Mouse (Mus musculus) olfactory bulb, adult 2 months (tissue): ENCODE results near the gene Myh3. TPM values are rescaled to one million over a fixed set of nuclear protein-coding genes. Genes with fewer than 3 reads are reported as not detected.
A peak's percentile ranks its signal among the peaks of the same experiment; 100 is the strongest.

Source experiments
- H3K27ac ChIP-seq: fragments of 200-500 bp; 2 replicates; pipeline ENCODE4 v1.5.1; 2012; ENCODE audit warnings: low read depth, low read length; ENCODE audit not compliant: insufficient read depth
- H3K4me1 ChIP-seq: fragments of 200-500 bp; 2 replicates; pipeline ENCODE4 v1.6.1; 2012; ENCODE audit warnings: low read length; ENCODE audit not compliant: control insufficient read depth, insufficient read depth
- H3K4me3 ChIP-seq: fragments of 200-500 bp; 2 replicates; pipeline ENCODE4 v1.5.1; 2012; ENCODE audit warnings: mild to moderate bottlenecking, low read depth, low read length, moderate library complexity; ENCODE audit not compliant: insufficient read depth
- CTCF ChIP-seq: fragments of 200-500 bp; IDR thresholded peaks from 2 replicates; pipeline ENCODE4 v1.5.1; 2012; ENCODE audit warnings: low read depth, mild to moderate bottlenecking, low read length, moderate library complexity; ENCODE audit not compliant: insufficient read depth
- POLR2A ChIP-seq: fragments of 200-500 bp; IDR thresholded peaks from 2 replicates; pipeline ENCODE4 v1.6.1; 2012; ENCODE audit warnings: mild to moderate bottlenecking, low read depth, low read length, moderate library complexity; ENCODE audit not compliant: insufficient read depth
- WGBS: fragments of 180-500 bp; shearing (Covaris S2); methylation state at CpG from one replicate; pipeline ENCODE4 v1.1.7; 2018; 5-methylcytosine and 5-hydroxymethylcytosine counted together
- polyA plus RNA-seq: library from polyadenylated mRNA; stranded (reverse); fragments of >200 nt; gene quantifications from 2 replicates; pipeline ENCODE4 v1.2.4, GENCODE M21; 2012; ENCODE audit warnings: low replicate concordance; ENCODE audit not compliant: missing spikeins, insufficient read depth, insufficient read length

The Myh3 gene
- polyA plus RNA-seq, 1 experiment = not detected

- TF ChIP-seq CTCF = no peak
- TF ChIP-seq POLR2A = no peak
- Histone ChIP-seq H3K27ac (no peak overlapping the region), H3K4me1 (no peaks in the 10 kb centered on the region), H3K4me3 (no peak overlapping the region)
- 84% methylated on average over 29 of the region's 29 CpGs for WGBS
These were observed 16.4 kb downstream of the Myh3 start for GRCm38 (mm10) chr11:67094470-67094869.

- 94% methylated on average over 10 of the region's 10 CpGs for WGBS
- no peaks in the 10 kb centered on the region for H3K4me1 ChIP-seq
- no peak for TF ChIP-seq POLR2A
- no peak for TF ChIP-seq CTCF
- no peak overlapping the region for H3K27ac ChIP-seq
- H3K4me3 ChIP-seq = no peak overlapping the region
These were observed 19.6 kb downstream of the Myh3 start for GRCm38 (mm10) chr11:67097709-67098108.

GRCm38 (mm10) chr11:67098427-67098826, 20.3 kb downstream of the Myh3 start:
- whole genome bisulfite sequencing = 83% methylated on average over 11 of the region's 11 CpGs
- TF ChIP-seq CTCF (no peak), POLR2A (no peak)
- Histone ChIP-seq H3K4me1 (no peaks in the 10 kb centered on the region), H3K4me3 (no peak overlapping the region), H3K27ac (no peak overlapping the region)

- Histone ChIP-seq H3K4me3 (no peak overlapping the region), H3K4me1 (no peaks in the 10 kb centered on the region), H3K27ac (no peak overlapping the region)
- TF ChIP-seq CTCF = no peak
- 95% methylated on average over 16 of the region's 16 CpGs for WGBS
These were observed 21.1 kb downstream of the Myh3 start for GRCm38 (mm10) chr11:67099241-67099640.

GRCm38 (mm10) chr11:67100169-67100568, 22.1 kb downstream of the Myh3 start:
- Histone ChIP-seq H3K4me1 (no peaks in the 10 kb centered on the region), H3K27ac (no peak overlapping the region), H3K4me3 (no peak overlapping the region)
- TF ChIP-seq POLR2A = no peak
- no peak for TF ChIP-seq CTCF
- 30% methylated on average over 6 of the region's 6 CpGs for WGBS

- WGBS = 24% methylated on average over 8 of the region's 8 CpGs
- Histone ChIP-seq H3K4me1 (no peaks in the 10 kb centered on the region), H3K4me3 (no peak overlapping the region), H3K27ac (no peak overlapping the region)
- TF ChIP-seq POLR2A (no peak), CTCF (peak; percentile 5; the same call in 1 of the 2 replicates)
These were observed 23.6 kb downstream of the Myh3 start for GRCm38 (mm10) chr11:67101713-67102112.

GRCm38 (mm10) chr11:67103256-67103655, 25.2 kb downstream of the Myh3 start:
- H3K4me1 ChIP-seq = no peaks in the 10 kb centered on the region
- H3K27ac ChIP-seq = no peak overlapping the region
- 92% methylated on average over 9 of the region's 9 CpGs for WGBS
- TF ChIP-seq POLR2A (no peak), CTCF (no peak)
- H3K4me3 ChIP-seq = no peak overlapping the region

GRCm38 (mm10) chr11:67104242-67104641, 26.1 kb downstream of the Myh3 start:
- Histone ChIP-seq H3K4me3 (no peak overlapping the region), H3K27ac (no peak overlapping the region), H3K4me1 (no peaks in the 10 kb centered on the region)
- WGBS = 82% methylated on average over 1 of the region's 1 CpGs
- no peak for TF ChIP-seq CTCF
- TF ChIP-seq POLR2A = no peak

- TF ChIP-seq CTCF (no peak), POLR2A (no peak)
- Histone ChIP-seq H3K4me3 (no peak overlapping the region), H3K4me1 (no peaks in the 10 kb centered on the region), H3K27ac (no peak overlapping the region)
- 67% methylated on average over 11 of the region's 11 CpGs for WGBS
These were observed 26.6 kb downstream of the Myh3 start for GRCm38 (mm10) chr11:67104714-67105113.

- 83% methylated on average over 4 of the region's 4 CpGs for WGBS
- Histone ChIP-seq H3K4me1 (no peaks in the 10 kb centered on the region), H3K4me3 (no peak overlapping the region), H3K27ac (no peak overlapping the region)
- no peak for TF ChIP-seq POLR2A
- TF ChIP-seq CTCF = no peak
These were observed 27.6 kb downstream of the Myh3 start for GRCm38 (mm10) chr11:67105689-67106088.
